In the genomic region with DNA sequence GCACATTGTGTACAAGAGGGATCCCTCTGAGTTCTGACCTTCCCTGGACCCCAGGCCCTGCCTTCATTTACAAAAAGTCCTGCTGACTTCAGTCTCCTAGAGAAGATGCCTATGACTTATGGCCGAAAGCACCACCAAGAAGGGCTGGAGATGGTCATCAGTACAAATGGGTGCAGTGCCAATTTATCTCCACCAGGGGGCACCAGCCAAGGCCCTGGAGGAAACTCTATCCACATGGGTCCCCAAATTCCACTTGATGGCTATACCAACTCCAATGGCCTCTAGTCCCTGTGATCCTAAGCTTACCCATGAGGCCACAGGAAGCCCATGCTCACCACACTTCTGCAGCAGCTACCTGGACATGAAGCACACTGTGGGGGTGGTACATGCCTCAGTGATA, we compare ENCODE assay signal across 9 mouse cellular contexts.
A peak's percentile ranks its signal among the peaks of the same experiment; 100 is the strongest.
DNase-seq lines count a peak whose midpoint lies in the region; ATAC-seq and TF ChIP-seq lines count a peak whose summit lies in the region.
"Had no signal": no experiment of that assay in that cellular context is flagged by ENCODE, and none has a peak within 500 bp of the region (broad histone marks: within the 10 kb centered on the region; RNA-seq: fewer than 3 reads in every experiment).

No protein-coding gene starts in this region.

- H3K4me1 ChIP-seq in MEL (ENCODE audit: control insufficient read depth in 1 of 2, insufficient read depth in 2 of 2, low read length in 2 of 2), result no peaks in the 10 kb centered on the region
- no peaks in the 10 kb centered on the region for H3K4me1 ChIP-seq in small intestine, adult 2 months (ENCODE audit: control insufficient read depth, insufficient read depth, insufficient read length, low read length)
- H3K4me1 ChIP-seq in midbrain, embryonic 14.5 days (ENCODE audit: control insufficient read depth, insufficient read depth, low read length), result peaks cover 20% of the 10 kb centered on the region
- peaks cover 40% of the 10 kb centered on the region for H3K4me1 ChIP-seq in midbrain, embryonic 10.5 days

- no peak for TF ChIP-seq EP300 in MEL (IDR thresholded peaks at IDR 0.05; ENCODE audit: low read depth in 1 of 2, low read length in 2 of 2)

- H3K27ac ChIP-seq in MEL (ENCODE audit: control insufficient read depth, low read depth, low read length), result no peak overlapping the region
- no peak overlapping the region for H3K27ac ChIP-seq in small intestine, adult 2 months (ENCODE audit: insufficient read depth, low read depth, low read length)
- H3K27ac ChIP-seq in midbrain, embryonic 14.5 days (replicated peaks; ENCODE audit: low read depth, low read length), result no peak overlapping the region
- no peak overlapping the region for H3K27ac ChIP-seq in midbrain, embryonic 10.5 days (replicated peaks)
- H3K27ac ChIP-seq: lung, embryonic 15.5 days had no signal

- peak in 2 of 3 experiments; percentile 40 to 53; a peak in 4 of 6 replicates for TF ChIP-seq CTCF in MEL (IDR thresholded peaks at IDR 0.05 in 2 of 3, conservative IDR thresholded peaks at IDR 0.05 in 1 of 3; ENCODE audit: control insufficient read depth in 1 of 3, insufficient read depth in 1 of 3, low read depth in 2 of 3, low read length in 3 of 3, poor library complexity in 1 of 3, severe bottlenecking in 1 of 3)
- TF ChIP-seq CTCF in small intestine, adult 2 months (IDR thresholded peaks at IDR 0.05; ENCODE audit: extremely low read depth, insufficient read length, insufficient replicate concordance, low read depth, low read length), result peak; percentile 67; the same call in 1 of the 2 replicates

- no peaks in the 10 kb centered on the region for H3K36me3 ChIP-seq in MEL (ENCODE audit: control insufficient read depth in 1 of 2, insufficient read depth in 2 of 2, low read length in 2 of 2)
- no peaks in the 10 kb centered on the region for H3K36me3 ChIP-seq in small intestine, adult 2 months (ENCODE audit: control insufficient read depth, insufficient read depth, low read length)
- no peaks in the 10 kb centered on the region for H3K36me3 ChIP-seq in midbrain, embryonic 14.5 days (ENCODE audit: control insufficient read depth, insufficient read depth, low read length)
- 0 out of 2 replicates have a peak, but pooled peaks cover 5% of the 10 kb centered on the region for H3K36me3 ChIP-seq in midbrain, embryonic 10.5 days
- H3K36me3 ChIP-seq: lung, embryonic 15.5 days had no signal

- TF ChIP-seq RAD21 in MEL (IDR thresholded peaks at IDR 0.05; ENCODE audit: low read depth, low read length), result no peak

- no peaks in the 10 kb centered on the region for H3K9me3 ChIP-seq in MEL (replicated peaks; ENCODE audit: insufficient read depth, low read length)
- H3K9me3 ChIP-seq in midbrain, embryonic 14.5 days (ENCODE audit: control insufficient read depth, low read length), result no peaks in the 10 kb centered on the region
- H3K9me3 ChIP-seq in midbrain, embryonic 10.5 days (replicated peaks), result no peaks in the 10 kb centered on the region
- H3K9me3 ChIP-seq: lung, embryonic 15.5 days had no signal

- WGBS in small intestine, adult 2 months, result 73% methylated on average over 1 of the region's 1 CpGs
- WGBS in midbrain, embryonic 14.5 days, result 97% methylated on average over 1 of the region's 1 CpGs
- WGBS in midbrain, embryonic 10.5 days, result 77% methylated on average over 1 of the region's 1 CpGs

- no peak overlapping the region for H3K9ac ChIP-seq in MEL (ENCODE audit: control insufficient read depth, low read depth, low read length, poor library complexity, severe bottlenecking)
- no peak overlapping the region for H3K9ac ChIP-seq in midbrain, embryonic 14.5 days (replicated peaks; ENCODE audit: low read length)
- H3K9ac ChIP-seq: lung, embryonic 15.5 days had no signal

- ATAC-seq in midbrain, embryonic 14.5 days (ENCODE audit: low FRiP score, low TSS enrichment), result no peak

- TF ChIP-seq POLR2A in MEL (IDR thresholded peaks at IDR 0.05; ENCODE audit: control insufficient read depth in 1 of 2, insufficient read depth in 1 of 2, low read depth in 1 of 2, low read length in 2 of 2, poor library complexity in 1 of 2), result no peak
- no peak for TF ChIP-seq POLR2A in small intestine, adult 2 months (IDR thresholded peaks at IDR 0.05; ENCODE audit: low read depth, low read length)

- H3K27me3 ChIP-seq in MEL (ENCODE audit: control insufficient read depth in 1 of 2, insufficient read depth in 2 of 2, low read length in 2 of 2), result no peaks in the 10 kb centered on the region
- no peaks in the 10 kb centered on the region for H3K27me3 ChIP-seq in small intestine, adult 2 months (ENCODE audit: control insufficient read depth, insufficient read depth, low read length)
- no peaks in the 10 kb centered on the region for H3K27me3 ChIP-seq in midbrain, embryonic 14.5 days (ENCODE audit: control insufficient read depth, insufficient read depth, low read length)
- no peaks in the 10 kb centered on the region for H3K27me3 ChIP-seq in midbrain, embryonic 10.5 days (ENCODE audit: low read depth, poor library complexity, severe bottlenecking)
- H3K27me3 ChIP-seq: lung, embryonic 15.5 days had no signal

- H3K4me3 ChIP-seq in MEL (ENCODE audit: control insufficient read depth in 1 of 2, insufficient read depth in 1 of 2, low read depth in 2 of 2, low read length in 2 of 2), result no peak overlapping the region
- H3K4me3 ChIP-seq in small intestine, adult 2 months (ENCODE audit: low read depth, low read length), result no peak overlapping the region
- H3K4me3 ChIP-seq in midbrain, embryonic 14.5 days (replicated peaks; ENCODE audit: low read depth, low read length), result no peak overlapping the region
- no peak overlapping the region for H3K4me3 ChIP-seq in midbrain, embryonic 10.5 days
- H3K4me3 ChIP-seq: lung, embryonic 15.5 days had no signal

- no peaks in the 10 kb centered on the region for H3K79me2 ChIP-seq in MEL (ENCODE audit: control insufficient read depth, insufficient read depth, low read length, poor library complexity)

- no peak overlapping the region for H3K4me2 ChIP-seq in midbrain, embryonic 14.5 days (ENCODE audit: low read length)
- H3K4me2 ChIP-seq: lung, embryonic 15.5 days had no signal

- DNase-seq in layer of hippocampus, adult 8-10 months (ENCODE audit: low spot score in 2 of 2), result peak; percentile 21 to 52
- DNase-seq in layer of hippocampus, adult 9-11 months, result no peak
- DNase-seq in MEL (ENCODE audit: low read depth, low spot score), result no peak
- peak; percentile 42 for DNase-seq in brain, adult 2 months (ENCODE audit: low read depth, low spot score)
- DNase-seq in kidney, postnatal 10 days, result peak; percentile 73
- DNase-seq in midbrain, embryonic 14.5 days, result no peak
- no peak for DNase-seq in midbrain, embryonic 10.5 days (ENCODE audit: low spot score)

TF ChIP-seq in MEL, 35 proteins besides CTCF, POLR2A, EP300 and RAD21:
- TF ChIP-seq MAFK (IDR thresholded peaks at IDR 0.05; ENCODE audit: borderline replicate concordance, low read depth, low read length), result no peak
- no peak for TF ChIP-seq ELF1 (IDR thresholded peaks at IDR 0.05; ENCODE audit: low read depth, low read length)
- TF ChIP-seq CHD2 (IDR thresholded peaks at IDR 0.05; ENCODE audit: low read length), result no peak
- no peak for TF ChIP-seq GATA1 (IDR thresholded peaks at IDR 0.05; ENCODE audit: low read depth, low read length)
- no peak for TF ChIP-seq JUND (IDR thresholded peaks at IDR 0.05; ENCODE audit: low read depth, low read length)
- no peak for TF ChIP-seq POLR2AphosphoS2 (IDR thresholded peaks at IDR 0.05; ENCODE audit: low read length)
- no peak for TF ChIP-seq TBP (IDR thresholded peaks at IDR 0.05; ENCODE audit: low read depth, low read length)
- TF ChIP-seq GABPA (IDR thresholded peaks at IDR 0.05; ENCODE audit: low read depth, low read length), result no peak

Comparison
In these comparisons a context has a peak if more than half of its experiments do, and no peak if none do; other contexts are left out.
1. DNase-seq: peak in layer of hippocampus, adult 8-10 months (2 of 2), brain, adult 2 months (single experiment) and kidney, postnatal 10 days (single experiment); none in layer of hippocampus, adult 9-11 months (single experiment), MEL (single experiment), midbrain, embryonic 14.5 days (single experiment) and midbrain, embryonic 10.5 days (single experiment).